Comparison of ENCODE assay signal across 18 mouse cellular contexts in genomic region chr6:12784918-12785618, GRCm38 (mm10). TPM values are rescaled to one million over a fixed set of nuclear protein-coding genes. Genes with fewer than 3 reads are reported as not detected.
DNase-seq lines count a peak whose midpoint lies in the region; ATAC-seq and TF ChIP-seq lines count a peak whose summit lies in the region.
"Had no signal": no experiment of that assay in that cellular context is flagged by ENCODE, and none has a peak within 500 bp of the region (broad histone marks: within the 10 kb centered on the region; RNA-seq: fewer than 3 reads in every experiment).

No protein-coding gene starts in this region.

- no peaks in the 10 kb centered on the region for H3K27me3 ChIP-seq in neural tube, embryonic 11.5 days (ENCODE audit: control insufficient read depth, insufficient read depth, low read length)
- H3K27me3 ChIP-seq in embryonic facial prominence, embryonic 11.5 days (ENCODE audit: control insufficient read depth, insufficient read depth, low read length) = no peaks in the 10 kb centered on the region
- no peaks in the 10 kb centered on the region for H3K27me3 ChIP-seq in hindbrain, postnatal 0 days (ENCODE audit: insufficient read depth, low read length)
- no peaks in the 10 kb centered on the region for H3K27me3 ChIP-seq in neural tube, embryonic 13.5 days
- no peaks in the 10 kb centered on the region for H3K27me3 ChIP-seq in lung, postnatal 0 days (replicated peaks; ENCODE audit: insufficient read depth, low read length)
- H3K27me3 ChIP-seq: embryonic facial prominence, embryonic 12.5 days; heart, embryonic 15.5 days; liver, embryonic 13.5 days; stomach, embryonic 15.5 days had no signal

- peak; percentile 62 for ATAC-seq in neural tube, embryonic 11.5 days (ENCODE audit: insufficient read depth, low FRiP score, low TSS enrichment)
- ATAC-seq in embryonic facial prominence, embryonic 11.5 days (replicated peaks; ENCODE audit: insufficient number of reproducible peaks, low FRiP score, low TSS enrichment, low read depth) = no peak
- 0 out of 2 replicates have a peak, but pooled peaks have one; percentile 15 for ATAC-seq in hindbrain, postnatal 0 days
- peak; percentile 92 for ATAC-seq in neural tube, embryonic 13.5 days (ENCODE audit: low read depth)
- no peak for ATAC-seq in lung, postnatal 0 days
- ATAC-seq: CD4-positive, CD25-positive, alpha-beta regulatory T cell, adult 4 months had no signal

- DNase-seq in neural tube, embryonic 11.5 days (ENCODE audit: low spot score) = peak; percentile 46
- DNase-seq in neural tube, embryonic 10.5 days (ENCODE audit: extremely low spot score, low spot score) = no peak
- peak; percentile 29 for DNase-seq in embryonic facial prominence, embryonic 11.5 days (ENCODE audit: low spot score)
- peak; percentile 18 for DNase-seq in hindbrain, postnatal 0 days (ENCODE audit: low spot score)
- no peak for DNase-seq in kidney, postnatal 4 days
- DNase-seq in lung, postnatal 0 days (ENCODE audit: low spot score) = no peak
- DNase-seq: cerebellum, adult 11-12 months; layer of hippocampus, adult 9-11 months; liver, embryonic 13.5 days; lung, postnatal 10 days; right cerebral cortex, postnatal 4 days; thymus, postnatal 25 days had no signal

- no peak overlapping the region for H3K4me3 ChIP-seq in neural tube, embryonic 11.5 days (ENCODE audit: low read depth, low read length)
- no peak overlapping the region for H3K4me3 ChIP-seq in embryonic facial prominence, embryonic 11.5 days (ENCODE audit: low read depth, low read length)
- no peak overlapping the region for H3K4me3 ChIP-seq in hindbrain, postnatal 0 days (ENCODE audit: low read length)
- no peak overlapping the region for H3K4me3 ChIP-seq in neural tube, embryonic 13.5 days
- H3K4me3 ChIP-seq in lung, postnatal 0 days (ENCODE audit: low read depth, low read length) = no peak overlapping the region
- H3K4me3 ChIP-seq: embryonic facial prominence, embryonic 12.5 days; heart, embryonic 15.5 days; liver, embryonic 13.5 days; stomach, embryonic 15.5 days had no signal

- no peaks in the 10 kb centered on the region for H3K36me3 ChIP-seq in neural tube, embryonic 11.5 days (ENCODE audit: control insufficient read depth, insufficient read depth, low read length)
- no peaks in the 10 kb centered on the region for H3K36me3 ChIP-seq in embryonic facial prominence, embryonic 11.5 days (replicated peaks; ENCODE audit: control insufficient read depth, insufficient read depth, low read depth, low read length)
- no peaks in the 10 kb centered on the region for H3K36me3 ChIP-seq in hindbrain, postnatal 0 days (ENCODE audit: insufficient read depth, low read length)
- H3K36me3 ChIP-seq in neural tube, embryonic 13.5 days = no peaks in the 10 kb centered on the region
- H3K36me3 ChIP-seq in lung, postnatal 0 days (ENCODE audit: insufficient read depth, low read length) = no peaks in the 10 kb centered on the region
- H3K36me3 ChIP-seq: embryonic facial prominence, embryonic 12.5 days; heart, embryonic 15.5 days; liver, embryonic 13.5 days; stomach, embryonic 15.5 days had no signal

- no peaks in the 10 kb centered on the region for H3K9me3 ChIP-seq in neural tube, embryonic 11.5 days (ENCODE audit: control insufficient read depth, low read length)
- no peaks in the 10 kb centered on the region for H3K9me3 ChIP-seq in embryonic facial prominence, embryonic 11.5 days (replicated peaks; ENCODE audit: control insufficient read depth, low read length)
- no peaks in the 10 kb centered on the region for H3K9me3 ChIP-seq in hindbrain, postnatal 0 days (ENCODE audit: low read length)
- H3K9me3 ChIP-seq in neural tube, embryonic 13.5 days = no peaks in the 10 kb centered on the region
- H3K9me3 ChIP-seq in lung, postnatal 0 days (ENCODE audit: low read length) = no peaks in the 10 kb centered on the region
- H3K9me3 ChIP-seq: embryonic facial prominence, embryonic 12.5 days; heart, embryonic 15.5 days; liver, embryonic 13.5 days; stomach, embryonic 15.5 days had no signal

- H3K4me2 ChIP-seq in neural tube, embryonic 11.5 days (ENCODE audit: low read depth) = no peak overlapping the region
- no peak overlapping the region for H3K4me2 ChIP-seq in embryonic facial prominence, embryonic 11.5 days (ENCODE audit: low read depth, low read length)
- H3K4me2 ChIP-seq in hindbrain, postnatal 0 days (ENCODE audit: low read depth, low read length) = no peak overlapping the region
- H3K4me2 ChIP-seq in neural tube, embryonic 13.5 days = no peak overlapping the region
- H3K4me2 ChIP-seq in lung, postnatal 0 days (replicated peaks; ENCODE audit: low read depth, low read length) = no peak overlapping the region
- H3K4me2 ChIP-seq: embryonic facial prominence, embryonic 12.5 days; heart, embryonic 15.5 days; liver, embryonic 13.5 days; stomach, embryonic 15.5 days had no signal

- WGBS in neural tube, embryonic 11.5 days = 72% methylated on average over 8 of the region's 8 CpGs
- WGBS in embryonic facial prominence, embryonic 11.5 days = 71% methylated on average over 8 of the region's 8 CpGs
- WGBS in hindbrain, postnatal 0 days = 63% methylated on average over 8 of the region's 8 CpGs
- WGBS in neural tube, embryonic 13.5 days = 39% methylated on average over 8 of the region's 8 CpGs
- WGBS in lung, postnatal 0 days = 84% methylated on average over 8 of the region's 8 CpGs

- TF ChIP-seq CTCF in hindbrain, postnatal 0 days (IDR thresholded peaks at IDR 0.05; ENCODE audit: low read depth) = no peak
- no peak for TF ChIP-seq CTCF in lung, postnatal 0 days (IDR thresholded peaks at IDR 0.05)

- no peak for TF ChIP-seq EP300 in lung, postnatal 0 days (IDR thresholded peaks at IDR 0.05)

- no peaks in the 10 kb centered on the region for H3K4me1 ChIP-seq in neural tube, embryonic 11.5 days (ENCODE audit: control insufficient read depth, insufficient read depth, low read length)
- H3K4me1 ChIP-seq in embryonic facial prominence, embryonic 11.5 days (ENCODE audit: control insufficient read depth, insufficient read depth, low read length) = no peaks in the 10 kb centered on the region
- H3K4me1 ChIP-seq in hindbrain, postnatal 0 days (ENCODE audit: insufficient read depth, low read length) = no peaks in the 10 kb centered on the region
- H3K4me1 ChIP-seq in neural tube, embryonic 13.5 days (replicated peaks) = peaks cover 18% of the 10 kb centered on the region
- no peaks in the 10 kb centered on the region for H3K4me1 ChIP-seq in lung, postnatal 0 days (ENCODE audit: insufficient read depth, low read depth, low read length)
- H3K4me1 ChIP-seq: embryonic facial prominence, embryonic 12.5 days; heart, embryonic 15.5 days; liver, embryonic 13.5 days; stomach, embryonic 15.5 days had no signal

- H3K27ac ChIP-seq in neural tube, embryonic 11.5 days (ENCODE audit: low read depth, low read length) = no peak overlapping the region
- H3K27ac ChIP-seq in embryonic facial prominence, embryonic 11.5 days (replicated peaks; ENCODE audit: low read depth, low read length) = no peak overlapping the region
- H3K27ac ChIP-seq in hindbrain, postnatal 0 days = no peak overlapping the region
- peak overlapping the region; percentile 38 for H3K27ac ChIP-seq in neural tube, embryonic 13.5 days (replicated peaks)
- no peak overlapping the region for H3K27ac ChIP-seq in lung, postnatal 0 days (ENCODE audit: low read length)
- H3K27ac ChIP-seq: embryonic facial prominence, embryonic 12.5 days; heart, embryonic 15.5 days; liver, embryonic 13.5 days; stomach, embryonic 15.5 days had no signal

- no peak overlapping the region for H3K9ac ChIP-seq in neural tube, embryonic 11.5 days (ENCODE audit: low read length)
- no peak overlapping the region for H3K9ac ChIP-seq in embryonic facial prominence, embryonic 11.5 days (replicated peaks; ENCODE audit: low read length)
- no peak overlapping the region for H3K9ac ChIP-seq in hindbrain, postnatal 0 days (replicated peaks; ENCODE audit: low read length)
- no peak overlapping the region for H3K9ac ChIP-seq in neural tube, embryonic 13.5 days
- no peak overlapping the region for H3K9ac ChIP-seq in lung, postnatal 0 days (replicated peaks; ENCODE audit: low read depth)
- H3K9ac ChIP-seq: embryonic facial prominence, embryonic 12.5 days; heart, embryonic 15.5 days; liver, embryonic 13.5 days; stomach, embryonic 15.5 days had no signal

RNA-seq across cellular contexts. Expression of gene Thsd7a, which starts 35.9 kb away (rescaled TPM):
- polyA plus RNA-seq in neural tube, embryonic 11.5 days (2014; fragmentation: Nextera tagmentation; extraction: Ambion mirVana) = 20.3 and 21.0 TPM in 2 replicates
- polyA plus RNA-seq in embryonic facial prominence, embryonic 11.5 days (2014; fragmentation: Nextera tagmentation; extraction: Ambion mirVana) = 4.9 and 5.5 TPM in 2 replicates
- total RNA-seq in hindbrain, postnatal 0 days (2014; rRNA removed) = 20.8 and 21.2 TPM in 2 replicates
- polyA plus RNA-seq in hindbrain, postnatal 0 days (2015; fragmentation: Nextera tagmentation; extraction: Ambion mirVana) = 16.3 and 16.5 TPM in 2 replicates
- 57.9 and 60.5 TPM in 2 replicates for polyA plus RNA-seq in neural tube, embryonic 13.5 days (2015; fragmentation: Nextera tagmentation; extraction: Ambion mirVana)
- 2.8 and 3.6 TPM in 2 replicates for polyA plus RNA-seq in lung, postnatal 0 days (2015; fragmentation: Nextera tagmentation; extraction: Ambion mirVana)
- total RNA-seq: megakaryocyte-erythroid progenitor cell, adult 5-6 weeks had no signal

Comparison
In these comparisons a context has a peak if more than half of its experiments do, and no peak if none do; other contexts are left out.
1. DNase-seq: peak in neural tube, embryonic 11.5 days (single experiment), embryonic facial prominence, embryonic 11.5 days (single experiment) and hindbrain, postnatal 0 days (single experiment); none in neural tube, embryonic 10.5 days (single experiment), kidney, postnatal 4 days (0 of 2) and lung, postnatal 0 days (single experiment).
2. ATAC-seq: peak in neural tube, embryonic 11.5 days (single experiment), hindbrain, postnatal 0 days (single experiment) and neural tube, embryonic 13.5 days (single experiment); none in embryonic facial prominence, embryonic 11.5 days (single experiment) and lung, postnatal 0 days (single experiment).